Mouse (Mus musculus): ENCODE measurements around the gene Gnas. TPM values are rescaled to one million over a fixed set of nuclear protein-coding genes. Genes with fewer than 3 reads are reported as not detected.
"Not testable (repeated sequence)": the region's sequence is repeated elsewhere in the genome, so short reads cannot be mapped to it uniquely, and the experiment has no call there.

Gene Gnas
- polyA plus RNA-seq, 1 experiment from 2014 or later = 1,470 TPM

- Histone ChIP-seq H3K36me3 (ENCODE audit: control insufficient read depth, insufficient read depth, low read length) (no peaks in the 10 kb centered on the region), H3K9ac (replicated peaks; ENCODE audit: low read depth, low read length) (no peak overlapping the region), H3K9me3 (ENCODE audit: control insufficient read depth, low read depth, low read length) (peaks cover 32% of the 10 kb centered on the region), H3K4me1 (ENCODE audit: control insufficient read depth, insufficient read depth, low read length) (no peaks in the 10 kb centered on the region), H3K4me3 (ENCODE audit: low read depth, low read length) (no peak overlapping the region), H3K27ac (ENCODE audit: low read length) (no peak overlapping the region), H3K27me3 (ENCODE audit: control insufficient read depth, insufficient read depth, low read length) (peaks cover 16% of the 10 kb centered on the region; the same call in 1 of the 2 replicates), H3K4me2 (replicated peaks; ENCODE audit: low read depth, low read length) (no peak overlapping the region)
- WGBS = 58% methylated on average over 6 of the region's 6 CpGs
- no peak for ATAC-seq (ENCODE audit: insufficient number of reproducible peaks, insufficient read depth, low FRiP score, low read depth)
Measured at GRCm38 (mm10) chr2:174302526-174302925, 18.4 kb downstream of the Gnas start.

GRCm38 (mm10) chr2:174305646-174306045 is 21.5 kb downstream of the Gnas start:
- no peak overlapping the region for H3K4me2 ChIP-seq (replicated peaks; ENCODE audit: low read depth, low read length)
- H3K36me3 ChIP-seq (ENCODE audit: control insufficient read depth, insufficient read depth, low read length) = no peaks in the 10 kb centered on the region
- no peak for ATAC-seq (ENCODE audit: insufficient number of reproducible peaks, insufficient read depth, low FRiP score, low read depth)
- H3K9ac ChIP-seq (replicated peaks; ENCODE audit: low read depth, low read length) = no peak overlapping the region
- 16% methylated on average over 5 of the region's 5 CpGs for WGBS
- H3K27ac ChIP-seq (ENCODE audit: low read length) = no peak overlapping the region
- no peaks in the 10 kb centered on the region for H3K27me3 ChIP-seq (ENCODE audit: control insufficient read depth, insufficient read depth, low read length)
- no peaks in the 10 kb centered on the region for H3K4me1 ChIP-seq (ENCODE audit: control insufficient read depth, insufficient read depth, low read length)
- no peak overlapping the region for H3K4me3 ChIP-seq (ENCODE audit: low read depth, low read length)
- peaks cover 2% of the 10 kb centered on the region; the same call in 1 of the 2 replicates for H3K9me3 ChIP-seq (ENCODE audit: control insufficient read depth, low read depth, low read length)

GRCm38 (mm10) chr2:174307903-174308302 is 23.8 kb downstream of the Gnas start:
- no peak for ATAC-seq (ENCODE audit: insufficient number of reproducible peaks, insufficient read depth, low FRiP score, low read depth)
- Histone ChIP-seq H3K36me3 (ENCODE audit: control insufficient read depth, insufficient read depth, low read length) (no peaks in the 10 kb centered on the region), H3K4me3 (ENCODE audit: low read depth, low read length) (no peak overlapping the region), H3K4me2 (replicated peaks; ENCODE audit: low read depth, low read length) (no peak overlapping the region), H3K4me1 (ENCODE audit: control insufficient read depth, insufficient read depth, low read length) (0 out of 2 replicates have a peak, but pooled peaks cover 3% of the 10 kb centered on the region), H3K9me3 (ENCODE audit: control insufficient read depth, low read depth, low read length) (no peaks in the 10 kb centered on the region), H3K9ac (replicated peaks; ENCODE audit: low read depth, low read length) (no peak overlapping the region), H3K27me3 (ENCODE audit: control insufficient read depth, insufficient read depth, low read length) (no peaks in the 10 kb centered on the region), H3K27ac (ENCODE audit: low read length) (no peak overlapping the region)
- WGBS = 72% methylated on average over 3 of the region's 3 CpGs

- no peaks in the 10 kb centered on the region for H3K27me3 ChIP-seq (ENCODE audit: control insufficient read depth, insufficient read depth, low read length)
- 14% methylated on average over 7 of the region's 7 CpGs for WGBS
Measured at GRCm38 (mm10) chr2:174310913-174311514, 26.9 kb downstream of the Gnas start.

GRCm38 (mm10) chr2:174311613-174312012 is 27.5 kb downstream of the Gnas start:
- no peak overlapping the region for H3K27ac ChIP-seq (ENCODE audit: low read length)
- no peaks in the 10 kb centered on the region for H3K27me3 ChIP-seq (ENCODE audit: control insufficient read depth, insufficient read depth, low read length)
- no peak overlapping the region for H3K9ac ChIP-seq (replicated peaks; ENCODE audit: low read depth, low read length)
- H3K4me1 ChIP-seq (ENCODE audit: control insufficient read depth, insufficient read depth, low read length) = peaks cover 5% of the 10 kb centered on the region; the same call in 1 of the 2 replicates
- no peaks in the 10 kb centered on the region for H3K9me3 ChIP-seq (ENCODE audit: control insufficient read depth, low read depth, low read length)
- no peak overlapping the region for H3K4me2 ChIP-seq (replicated peaks; ENCODE audit: low read depth, low read length)
- no peak; the same call in 1 of the 2 replicates for ATAC-seq (ENCODE audit: insufficient number of reproducible peaks, insufficient read depth, low FRiP score, low read depth)
- 68% methylated on average over 1 of the region's 1 CpGs for WGBS
- H3K36me3 ChIP-seq (ENCODE audit: control insufficient read depth, insufficient read depth, low read length) = no peaks in the 10 kb centered on the region
- H3K4me3 ChIP-seq (ENCODE audit: low read depth, low read length) = no peak overlapping the region

More at GRCm38 (mm10) chr2:174310913-174311514, 26.9 kb downstream of the Gnas start:
- Histone ChIP-seq H3K4me1 (ENCODE audit: control insufficient read depth, insufficient read depth, low read length) (peaks cover 5% of the 10 kb centered on the region; the same call in 1 of the 2 replicates), H3K9ac (replicated peaks; ENCODE audit: low read depth, low read length) (no peak overlapping the region), H3K4me3 (ENCODE audit: low read depth, low read length) (no peak overlapping the region), H3K27ac (ENCODE audit: low read length) (no peak overlapping the region), H3K4me2 (replicated peaks; ENCODE audit: low read depth, low read length) (no peak overlapping the region), H3K9me3 (ENCODE audit: control insufficient read depth, low read depth, low read length) (no peaks in the 10 kb centered on the region), H3K36me3 (ENCODE audit: control insufficient read depth, insufficient read depth, low read length) (no peaks in the 10 kb centered on the region)
- peak; percentile 62; the same call in 1 of the 2 replicates for ATAC-seq (ENCODE audit: insufficient number of reproducible peaks, insufficient read depth, low FRiP score, low read depth)

- H3K9ac ChIP-seq (replicated peaks; ENCODE audit: low read depth, low read length) = no peak overlapping the region
- peaks cover 5% of the 10 kb centered on the region; the same call in 1 of the 2 replicates for H3K4me1 ChIP-seq (ENCODE audit: control insufficient read depth, insufficient read depth, low read length)
- no peaks in the 10 kb centered on the region for H3K9me3 ChIP-seq (ENCODE audit: control insufficient read depth, low read depth, low read length)
- ATAC-seq (ENCODE audit: insufficient number of reproducible peaks, insufficient read depth, low FRiP score, low read depth) = peak; percentile 69
- no peaks in the 10 kb centered on the region for H3K27me3 ChIP-seq (ENCODE audit: control insufficient read depth, insufficient read depth, low read length)
- H3K27ac ChIP-seq (ENCODE audit: low read length) = no peak overlapping the region
- 16% methylated on average over 4 of the region's 4 CpGs for WGBS
- H3K4me2 ChIP-seq (replicated peaks; ENCODE audit: low read depth, low read length) = no peak overlapping the region
- H3K4me3 ChIP-seq (ENCODE audit: low read depth, low read length) = no peak overlapping the region
- H3K36me3 ChIP-seq (ENCODE audit: control insufficient read depth, insufficient read depth, low read length) = no peaks in the 10 kb centered on the region
Measured at GRCm38 (mm10) chr2:174312118-174312647, 28.1 kb downstream of the Gnas start.

- ATAC-seq (ENCODE audit: insufficient number of reproducible peaks, insufficient read depth, low FRiP score, low read depth) = peak; percentile 62; the same call in 1 of the 2 replicates
- Histone ChIP-seq H3K27me3 (ENCODE audit: control insufficient read depth, insufficient read depth, low read length) (no peaks in the 10 kb centered on the region), H3K4me2 (replicated peaks; ENCODE audit: low read depth, low read length) (no peak overlapping the region), H3K9me3 (ENCODE audit: control insufficient read depth, low read depth, low read length) (no peaks in the 10 kb centered on the region), H3K27ac (ENCODE audit: low read length) (peak overlapping the region; percentile 2; the same call in 1 of the 2 replicates), H3K36me3 (ENCODE audit: control insufficient read depth, insufficient read depth, low read length) (no peaks in the 10 kb centered on the region), H3K4me3 (ENCODE audit: low read depth, low read length) (no peak overlapping the region), H3K4me1 (ENCODE audit: control insufficient read depth, insufficient read depth, low read length) (peaks cover 5% of the 10 kb centered on the region; the same call in 1 of the 2 replicates), H3K9ac (replicated peaks; ENCODE audit: low read depth, low read length) (no peak overlapping the region)
- WGBS = 66% methylated on average over 2 of the region's 2 CpGs
Measured at GRCm38 (mm10) chr2:174312661-174313060, 28.5 kb downstream of the Gnas start.

- not testable (repeated sequence) for H3K4me2 ChIP-seq (replicated peaks; ENCODE audit: low read depth, low read length); H3K36me3 ChIP-seq (ENCODE audit: control insufficient read depth, insufficient read depth, low read length); H3K9me3 ChIP-seq (ENCODE audit: control insufficient read depth, low read depth, low read length); H3K4me1 ChIP-seq (ENCODE audit: control insufficient read depth, insufficient read depth, low read length); H3K27ac ChIP-seq (ENCODE audit: low read length); ATAC-seq (ENCODE audit: insufficient number of reproducible peaks, insufficient read depth, low FRiP score, low read depth); H3K9ac ChIP-seq (replicated peaks; ENCODE audit: low read depth, low read length); H3K27me3 ChIP-seq (ENCODE audit: control insufficient read depth, insufficient read depth, low read length); H3K4me3 ChIP-seq (ENCODE audit: low read depth, low read length)
Measured at GRCm38 (mm10) chr2:174315445-174315844, 31.3 kb downstream of the Gnas start.
